Mouse (Mus musculus): Measurements from ENCODE around the gene Hypk. TPM values are rescaled to one million over a fixed set of nuclear protein-coding genes. Genes with fewer than 3 reads are reported as not detected.
A peak's percentile ranks its signal among the peaks of the same experiment; 100 is the strongest.

Hypk gene
- polyA plus RNA-seq, 2 experiments: 45.0 to 94.1 TPM

- DNase-seq (ENCODE audit: low spot score): no peak
- WGBS: 3% methylated on average over 7 of the region's 7 CpGs
Measured at GRCm38 (mm10) chr2:121450093-121450492, 3.0 kb upstream of the Hypk start.

GRCm38 (mm10) chr2:121452361-121452760, 729 bp upstream of the Hypk start:
- no peak for TF ChIP-seq POLR2A (IDR thresholded peaks at IDR 0.05; ENCODE audit: borderline replicate concordance, extremely low read depth, insufficient read depth, insufficient read length)
- Histone ChIP-seq H3K9me3 (ENCODE audit: control insufficient read depth, low read length) (no peaks in the 10 kb centered on the region), H3K4me2 (replicated peaks; ENCODE audit: low read depth, low read length, severe bottlenecking) (no peak overlapping the region), H3K36me3 (ENCODE audit: control insufficient read depth, insufficient read depth, low read length) (peaks cover 37% of the 10 kb centered on the region), H3K27ac (replicated peaks; ENCODE audit: low read depth, low read length) (no peak overlapping the region), H3K27me3 (ENCODE audit: control insufficient read depth, insufficient read depth, low read length) (no peaks in the 10 kb centered on the region), H3K4me3 (replicated peaks; ENCODE audit: low read length) (no peak overlapping the region), H3K9ac (ENCODE audit: low read depth, low read length, severe bottlenecking) (no peak overlapping the region), H3K4me1 (ENCODE audit: control insufficient read depth, insufficient read depth, low read length) (peaks cover 13% of the 10 kb centered on the region)
- DNase-seq (ENCODE audit: low spot score) (no peak), ATAC-seq (ENCODE audit: low FRiP score, low read depth) (no peak)
- 81% methylated on average over 4 of the region's 4 CpGs for WGBS

More at GRCm38 (mm10) chr2:121450093-121450492, 3.0 kb upstream of the Hypk start:
- H3K27me3 ChIP-seq (ENCODE audit: control insufficient read depth, insufficient read depth, low read length): no peaks in the 10 kb centered on the region
- H3K4me2 ChIP-seq (replicated peaks; ENCODE audit: low read depth, low read length, severe bottlenecking): peak overlapping the region; percentile 89
- H3K27ac ChIP-seq (replicated peaks; ENCODE audit: low read depth, low read length): peak overlapping the region; percentile 94
- TF ChIP-seq POLR2A (IDR thresholded peaks at IDR 0.05; ENCODE audit: borderline replicate concordance, extremely low read depth, insufficient read depth, insufficient read length): no peak
- peak overlapping the region; percentile 99 for H3K4me3 ChIP-seq (replicated peaks; ENCODE audit: low read length)
- H3K4me1 ChIP-seq (ENCODE audit: control insufficient read depth, insufficient read depth, low read length): peaks cover 10% of the 10 kb centered on the region
- peak overlapping the region; percentile 93 for H3K9ac ChIP-seq (ENCODE audit: low read depth, low read length, severe bottlenecking)
- H3K36me3 ChIP-seq (ENCODE audit: control insufficient read depth, insufficient read depth, low read length): peaks cover 37% of the 10 kb centered on the region
- no peak for ATAC-seq (ENCODE audit: low FRiP score, low read depth)
- no peaks in the 10 kb centered on the region for H3K9me3 ChIP-seq (ENCODE audit: control insufficient read depth, low read length)

- no peak overlapping the region for H3K4me2 ChIP-seq (replicated peaks; ENCODE audit: low read depth, low read length, severe bottlenecking)
- H3K27ac ChIP-seq (replicated peaks; ENCODE audit: low read depth, low read length): no peak overlapping the region
- H3K9ac ChIP-seq (ENCODE audit: low read depth, low read length, severe bottlenecking): no peak overlapping the region
- no peaks in the 10 kb centered on the region for H3K27me3 ChIP-seq (ENCODE audit: control insufficient read depth, insufficient read depth, low read length)
- no peak for TF ChIP-seq POLR2A (IDR thresholded peaks at IDR 0.05; ENCODE audit: borderline replicate concordance, extremely low read depth, insufficient read depth, insufficient read length)
- 82% methylated on average over 6 of the region's 6 CpGs for WGBS
- ATAC-seq (ENCODE audit: low FRiP score, low read depth) (no peak), DNase-seq (ENCODE audit: low spot score) (no peak)
- H3K4me3 ChIP-seq (replicated peaks; ENCODE audit: low read length): no peak overlapping the region
- peaks cover 44% of the 10 kb centered on the region for H3K36me3 ChIP-seq (ENCODE audit: control insufficient read depth, insufficient read depth, low read length)
- no peaks in the 10 kb centered on the region for H3K9me3 ChIP-seq (ENCODE audit: control insufficient read depth, low read length)
- H3K4me1 ChIP-seq (ENCODE audit: control insufficient read depth, insufficient read depth, low read length): peaks cover 13% of the 10 kb centered on the region
Measured at GRCm38 (mm10) chr2:121453917-121454316, 827 bp downstream of the Hypk start.

GRCm38 (mm10) chr2:121455534-121455933, 2.4 kb downstream of the Hypk start:
- Histone ChIP-seq H3K9me3 (ENCODE audit: control insufficient read depth, low read length) (no peaks in the 10 kb centered on the region), H3K4me3 (replicated peaks; ENCODE audit: low read length) (no peak overlapping the region), H3K9ac (ENCODE audit: low read depth, low read length, severe bottlenecking) (no peak overlapping the region), H3K4me1 (ENCODE audit: control insufficient read depth, insufficient read depth, low read length) (peaks cover 9% of the 10 kb centered on the region), H3K4me2 (replicated peaks; ENCODE audit: low read depth, low read length, severe bottlenecking) (no peak overlapping the region), H3K27ac (replicated peaks; ENCODE audit: low read depth, low read length) (no peak overlapping the region), H3K27me3 (ENCODE audit: control insufficient read depth, insufficient read depth, low read length) (no peaks in the 10 kb centered on the region), H3K36me3 (ENCODE audit: control insufficient read depth, insufficient read depth, low read length) (peaks cover 46% of the 10 kb centered on the region)
- no peak for TF ChIP-seq POLR2A (IDR thresholded peaks at IDR 0.05; ENCODE audit: borderline replicate concordance, extremely low read depth, insufficient read depth, insufficient read length)
- ATAC-seq (ENCODE audit: low FRiP score, low read depth) (no peak), DNase-seq (ENCODE audit: low spot score) (no peak)
- WGBS: 69% methylated on average over 5 of the region's 5 CpGs

GRCm38 (mm10) chr2:121456692-121457642, 3.9 kb downstream of the Hypk start, which contains the start of gene Serinc4:
Serinc4 (minus strand) TSS chr2:121456781.
- Histone ChIP-seq H3K4me3 (replicated peaks; ENCODE audit: low read length) (peak within 1 kb of the TSS; percentile 68), H3K36me3 (ENCODE audit: control insufficient read depth, insufficient read depth, low read length) (peaks cover 44% of the 10 kb centered on the region), H3K9me3 (ENCODE audit: control insufficient read depth, low read length) (no peaks in the 10 kb centered on the region), H3K27me3 (ENCODE audit: control insufficient read depth, insufficient read depth, low read length) (no peaks in the 10 kb centered on the region), H3K9ac (ENCODE audit: low read depth, low read length, severe bottlenecking) (peak within 1 kb of the TSS; percentile 76), H3K27ac (replicated peaks; ENCODE audit: low read depth, low read length) (peak within 1 kb of the TSS; percentile 67), H3K4me2 (replicated peaks; ENCODE audit: low read depth, low read length, severe bottlenecking) (peak within 1 kb of the TSS; percentile 56), H3K4me1 (ENCODE audit: control insufficient read depth, insufficient read depth, low read length) (peaks cover 3% of the 10 kb centered on the region; the same call in 1 of the 2 replicates)
- DNase-seq (ENCODE audit: low spot score) (peak; percentile 85), ATAC-seq (ENCODE audit: low FRiP score, low read depth) (peak; percentile 91)
- 0 out of 2 replicates have a peak, but pooled peaks have one; percentile 36 for TF ChIP-seq POLR2A (IDR thresholded peaks at IDR 0.05; ENCODE audit: borderline replicate concordance, extremely low read depth, insufficient read depth, insufficient read length)
- WGBS: 4% methylated on average over 41 of the region's 41 CpGs
